Mouse (Mus musculus) G1E (cell line): ENCODE results near the gene Fam214a.

Experiments
- CTCF ChIP-seq: IDR thresholded peaks from 2 replicates; pipeline ENCODE4 v1.5.1; 2012; ENCODE audit warnings: low read depth, low read length, inconsistent platforms, mixed read lengths
- GATA1 ChIP-seq: IDR thresholded peaks from 2 replicates; pipeline ENCODE4 v1.6.1; 2012; ENCODE audit warnings: borderline replicate concordance, low read length, inconsistent platforms, mixed read lengths
- POLR2AphosphoS5 ChIP-seq: IDR thresholded peaks from 2 replicates; pipeline ENCODE4 v1.6.1; 2012; ENCODE audit warnings: low read depth, low read length, inconsistent platforms; ENCODE audit not compliant: insufficient replicate concordance
- TAL1 ChIP-seq: conservative IDR thresholded peaks from 2 replicates; pipeline ENCODE4 v1.6.1; 2012; ENCODE audit warnings: low read depth, low read length, inconsistent platforms, mixed read lengths

- TF ChIP-seq CTCF = no peak
- no peak for TF ChIP-seq POLR2AphosphoS5
- TF ChIP-seq TAL1 = no peak
- no peak for TF ChIP-seq GATA1
These were observed 17.4 kb upstream of the Fam214a start for GRCm38 (mm10) chr9:74935289-74935688.
